Mouse (Mus musculus): ENCODE results near the gene Vsig10l.

The Vsig10l gene

DNA sequence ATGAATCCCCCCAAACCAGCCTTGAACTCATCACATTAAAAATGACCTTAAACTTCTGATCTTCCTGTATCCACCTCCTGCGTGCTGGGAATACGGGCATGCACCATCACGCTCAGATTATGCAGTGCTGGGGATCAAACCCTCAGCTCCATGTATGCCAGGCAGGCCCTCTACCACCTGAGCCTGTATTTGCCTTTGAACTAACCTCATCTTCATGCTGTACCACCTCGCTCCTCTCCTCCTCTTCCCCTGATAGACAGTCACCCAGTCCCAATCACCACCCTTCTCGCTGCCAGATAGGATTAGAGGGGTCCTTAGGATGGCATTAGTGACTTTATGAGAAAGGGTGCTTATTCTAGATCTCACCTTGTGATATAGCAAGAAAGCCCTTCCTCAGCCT, 52.1 kb downstream of the Vsig10l start:
- no peak for DNase-seq (ENCODE audit: inconsistent age in 2 of 2, low spot score in 1 of 2)

GRCm38 (mm10) chr7:43518341-43518740, 55.4 kb downstream of the Vsig10l start:
- no peak for DNase-seq (ENCODE audit: inconsistent age in 2 of 2, low spot score in 1 of 2)

All from adrenal gland, adult (tissue).